Mouse (Mus musculus) bone marrow, adult 2 months (tissue): Measurements from ENCODE around the gene Dhrs11.

Source experiments
- CTCF ChIP-seq: fragments of 200-500 bp; IDR thresholded peaks from 2 replicates; pipeline ENCODE4 v1.5.1; 2011; ENCODE audit warnings: low read length, control low read depth; ENCODE audit not compliant: control insufficient read depth, insufficient read depth
- POLR2A ChIP-seq: fragments of 200-500 bp; IDR thresholded peaks from 2 replicates; pipeline ENCODE4 v1.6.1; 2011; ENCODE audit warnings: low read depth, mild to moderate bottlenecking, control low read depth, low read length, borderline replicate concordance; ENCODE audit not compliant: control insufficient read depth

- TF ChIP-seq POLR2A (no peak), CTCF (no peak)
Measured at GRCm38 (mm10) chr11:84793545-84793944, 35.2 kb downstream of the Dhrs11 start.
